In the genomic region with DNA sequence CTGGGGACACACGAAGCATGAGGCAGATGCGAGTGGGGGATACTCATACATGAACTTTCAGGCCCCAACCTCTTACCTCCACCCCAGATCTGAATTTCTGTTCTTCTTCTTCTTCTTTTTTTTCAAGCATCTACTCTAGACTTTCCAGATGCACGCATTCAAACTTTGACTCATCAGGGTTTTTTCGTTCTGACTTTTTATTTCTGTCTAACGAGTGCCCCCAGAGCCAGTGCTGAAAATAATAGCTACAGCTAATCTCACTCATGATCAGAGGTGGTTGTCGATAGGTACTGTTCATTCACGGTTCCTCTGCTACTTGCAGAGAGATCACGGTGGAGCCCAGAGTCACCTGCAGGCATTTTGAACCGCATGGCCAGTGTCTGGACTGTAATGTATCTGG, we compare ENCODE assay signal across 23 mouse cellular contexts. TPM values are rescaled to one million over a fixed set of nuclear protein-coding genes. Genes with fewer than 3 reads are reported as not detected.
"Had no signal": no experiment of that assay in that cellular context is flagged by ENCODE, and none has a peak within 500 bp of the region (broad histone marks: within the 10 kb centered on the region; RNA-seq: fewer than 3 reads in every experiment).

No protein-coding gene starts in this region.

- DNase-seq: kidney, adult 8-10 months; kidney, postnatal 14 days; kidney, postnatal 4 days; liver; lung, adult 18-20 months; lung, postnatal 14 days; lung, postnatal 4 days; retina, postnatal 1 day; right cerebral cortex, postnatal 25 days; thymus, adult 18-20 months; thymus, postnatal 36 days had no signal

- H3K36me3 ChIP-seq: limb, embryonic 10.5 days; limb, embryonic 13.5 days; liver, embryonic 12.5 days; liver, embryonic 15.5 days; midbrain, embryonic 12.5 days; midbrain, embryonic 15.5 days; neural tube, embryonic 12.5 days; stomach, embryonic 15.5 days had no signal

- H3K9me3 ChIP-seq: limb, embryonic 10.5 days; limb, embryonic 13.5 days; liver, embryonic 12.5 days; liver, embryonic 15.5 days; midbrain, embryonic 12.5 days; midbrain, embryonic 15.5 days; neural tube, embryonic 12.5 days; stomach, embryonic 15.5 days had no signal

- H3K27ac ChIP-seq: limb, embryonic 10.5 days; limb, embryonic 13.5 days; liver, embryonic 12.5 days; liver, embryonic 15.5 days; midbrain, embryonic 12.5 days; midbrain, embryonic 15.5 days; neural tube, embryonic 12.5 days; stomach, embryonic 15.5 days had no signal

- H3K27me3 ChIP-seq: limb, embryonic 13.5 days; liver, embryonic 12.5 days; liver, embryonic 15.5 days; midbrain, embryonic 12.5 days; midbrain, embryonic 15.5 days; neural tube, embryonic 12.5 days; stomach, embryonic 15.5 days had no signal

- H3K4me3 ChIP-seq: limb, embryonic 10.5 days; limb, embryonic 13.5 days; liver, embryonic 12.5 days; liver, embryonic 15.5 days; midbrain, embryonic 12.5 days; midbrain, embryonic 15.5 days; neural tube, embryonic 12.5 days; stomach, embryonic 15.5 days had no signal

- H3K9ac ChIP-seq: limb, embryonic 13.5 days; liver, embryonic 12.5 days; liver, embryonic 15.5 days; midbrain, embryonic 12.5 days; midbrain, embryonic 15.5 days; neural tube, embryonic 12.5 days; stomach, embryonic 15.5 days had no signal

- H3K4me1 ChIP-seq: limb, embryonic 10.5 days; limb, embryonic 13.5 days; midbrain, embryonic 12.5 days; midbrain, embryonic 15.5 days; neural tube, embryonic 12.5 days; stomach, embryonic 15.5 days had no signal

- H3K4me2 ChIP-seq: limb, embryonic 13.5 days; liver, embryonic 12.5 days; liver, embryonic 15.5 days; midbrain, embryonic 12.5 days; midbrain, embryonic 15.5 days; neural tube, embryonic 12.5 days; stomach, embryonic 15.5 days had no signal

RNA-seq across cellular contexts. Expression of gene Cd48, which starts 3.1 kb away (rescaled TPM):
- total RNA-seq: layer of hippocampus, postnatal 14 days had no signal

RNA-seq across cellular contexts. Expression of gene Slamf7, which starts 32.1 kb away (rescaled TPM):
- total RNA-seq: layer of hippocampus, adult 18-20 months; layer of hippocampus, postnatal 14 days; left cerebral cortex, postnatal 25 days had no signal
- polyA plus RNA-seq: kidney, embryonic 16.5 days; limb, embryonic 10.5 days; liver, embryonic 12.5 days; midbrain, embryonic 12.5 days; midbrain, embryonic 15.5 days; neural tube, embryonic 12.5 days had no signal
